In genomic region chr5:16469644-16470275, GRCm38 (mm10) we compare ENCODE assay signal across 8 mouse cellular contexts.
DNase-seq lines count a peak whose midpoint lies in the region; ATAC-seq lines count a peak whose summit lies in the region.

No protein-coding gene starts in this region.

- no peaks in the 10 kb centered on the region for H3K27me3 ChIP-seq in hindbrain, embryonic 12.5 days
- H3K27me3 ChIP-seq in limb, embryonic 11.5 days (ENCODE audit: control insufficient read depth, insufficient read depth, low read length) = no peaks in the 10 kb centered on the region
- H3K27me3 ChIP-seq in stomach, embryonic 16.5 days (ENCODE audit: control insufficient read depth, insufficient read depth, low read length) = no peaks in the 10 kb centered on the region

- 0 out of 2 replicates have a peak, but pooled peaks cover 2% of the 10 kb centered on the region for H3K4me1 ChIP-seq in hindbrain, embryonic 12.5 days
- H3K4me1 ChIP-seq in limb, embryonic 11.5 days (ENCODE audit: control insufficient read depth, insufficient read depth, low read length) = peaks cover 6% of the 10 kb centered on the region; the same call in 1 of the 2 replicates
- H3K4me1 ChIP-seq in stomach, embryonic 16.5 days (ENCODE audit: control insufficient read depth, insufficient read depth, low read length) = no peaks in the 10 kb centered on the region

- H3K36me3 ChIP-seq in hindbrain, embryonic 12.5 days = no peaks in the 10 kb centered on the region
- no peaks in the 10 kb centered on the region for H3K36me3 ChIP-seq in limb, embryonic 11.5 days (ENCODE audit: control insufficient read depth, insufficient read depth, low read length)
- no peaks in the 10 kb centered on the region for H3K36me3 ChIP-seq in stomach, embryonic 16.5 days (ENCODE audit: control insufficient read depth, insufficient read depth, low read length)

- H3K9ac ChIP-seq in hindbrain, embryonic 12.5 days = no peak overlapping the region
- no peak overlapping the region for H3K9ac ChIP-seq in limb, embryonic 11.5 days (ENCODE audit: low read length)
- H3K9ac ChIP-seq in stomach, embryonic 16.5 days (ENCODE audit: low read length) = peak overlapping the region; percentile 13; the same call in 1 of the 2 replicates

- H3K9me3 ChIP-seq in hindbrain, embryonic 12.5 days (replicated peaks) = no peaks in the 10 kb centered on the region
- no peaks in the 10 kb centered on the region for H3K9me3 ChIP-seq in limb, embryonic 11.5 days (ENCODE audit: control insufficient read depth, low read length)
- no peaks in the 10 kb centered on the region for H3K9me3 ChIP-seq in stomach, embryonic 16.5 days (replicated peaks; ENCODE audit: control insufficient read depth, low read length)

- ATAC-seq in hindbrain, embryonic 12.5 days (ENCODE audit: low FRiP score) = no peak
- ATAC-seq in limb, embryonic 11.5 days (ENCODE audit: insufficient number of reproducible peaks, low FRiP score, low TSS enrichment, low read depth) = no peak
- ATAC-seq in stomach, embryonic 16.5 days (ENCODE audit: insufficient read depth, low FRiP score) = peak; percentile 74

- H3K4me2 ChIP-seq in hindbrain, embryonic 12.5 days (replicated peaks) = no peak overlapping the region; the same call in 1 of the 2 replicates
- H3K4me2 ChIP-seq in limb, embryonic 11.5 days (ENCODE audit: low read depth, severe bottlenecking) = peak overlapping the region; percentile 28; the same call in 1 of the 2 replicates
- H3K4me2 ChIP-seq in stomach, embryonic 16.5 days (ENCODE audit: low read depth, low read length) = peak overlapping the region; percentile 29

- DNase-seq in CD4-positive helper T cell, adult 2 months (ENCODE audit: low read depth, low spot score) = peak; percentile 46
- DNase-seq in adrenal gland, adult 8-10 months = peak; percentile 48
- peak; percentile 13 for DNase-seq in forelimb bud, embryonic 11.5 days (ENCODE audit: low read depth, low spot score)
- peak; percentile 36 for DNase-seq in limb, embryonic 11.5 days (ENCODE audit: low spot score)
- DNase-seq in mesoderm, embryonic 11.5 days (ENCODE audit: low read depth, low spot score) = peak; percentile 27
- DNase-seq in cerebellum, adult 11-12 months = no peak

- H3K4me3 ChIP-seq in hindbrain, embryonic 12.5 days = no peak overlapping the region
- no peak overlapping the region for H3K4me3 ChIP-seq in limb, embryonic 11.5 days (ENCODE audit: low read depth, low read length)
- H3K4me3 ChIP-seq in stomach, embryonic 16.5 days (replicated peaks; ENCODE audit: low read length) = peak overlapping the region; percentile 6

- peak overlapping the region; percentile 12; the same call in 1 of the 2 replicates for H3K27ac ChIP-seq in hindbrain, embryonic 12.5 days
- no peak overlapping the region for H3K27ac ChIP-seq in limb, embryonic 11.5 days (replicated peaks; ENCODE audit: low read depth, low read length)
- H3K27ac ChIP-seq in stomach, embryonic 16.5 days (ENCODE audit: low read length) = 0 out of 2 replicates have a peak overlapping the region, but pooled peaks have one; percentile 26

- 67% methylated on average over 13 of the region's 13 CpGs for WGBS in hindbrain, embryonic 12.5 days
- WGBS in limb, embryonic 11.5 days = 54% methylated on average over 13 of the region's 13 CpGs
- 39% methylated on average over 13 of the region's 13 CpGs for WGBS in stomach, embryonic 16.5 days
